ENCODE assay signal across 34 mouse cellular contexts in the genomic region with DNA sequence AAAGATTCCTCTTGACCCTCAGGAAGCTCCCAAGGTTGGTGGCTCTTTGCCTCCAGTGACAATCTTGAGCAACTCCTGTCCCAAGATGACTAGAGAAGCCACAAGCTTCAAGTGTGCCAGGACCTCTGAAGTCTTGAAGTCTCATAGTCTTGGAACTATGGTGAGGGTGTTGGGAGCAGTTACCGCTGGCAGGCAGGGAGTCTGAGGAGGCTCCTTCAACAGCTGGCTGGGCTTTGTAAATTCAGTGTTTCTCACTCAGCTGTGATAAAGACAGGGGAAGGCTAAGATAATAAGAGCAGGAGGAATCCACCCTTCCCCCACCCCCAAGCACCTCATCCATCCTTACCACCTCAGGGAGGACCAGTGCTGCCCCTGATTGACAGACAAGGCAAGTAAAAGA.
"Had no signal": no experiment of that assay in that cellular context is flagged by ENCODE, and none has a peak within 500 bp of the region (broad histone marks: within the 10 kb centered on the region; RNA-seq: fewer than 3 reads in every experiment).

No protein-coding gene starts in this region.

- ATAC-seq: hindbrain, embryonic 16.5 days; hindbrain, postnatal 0 days; inflammation-experienced regulatory T-cells, adult 6 months; intestine, embryonic 15.5 days; intestine, embryonic 16.5 days; intestine, postnatal 0 days had no signal

- H3K9me3 ChIP-seq: heart, embryonic 10.5 days; heart, embryonic 12.5 days; heart, embryonic 13.5 days; heart, embryonic 15.5 days; hindbrain, embryonic 10.5 days; hindbrain, embryonic 12.5 days; hindbrain, embryonic 13.5 days; hindbrain, embryonic 15.5 days; intestine, embryonic 15.5 days; kidney, embryonic 15.5 days had no signal

- DNase-seq: heart, postnatal 10 days; heart, postnatal 14 days; heart, postnatal 36 days; heart, postnatal 4 days; kidney, adult 11 months; kidney, adult 2 months; kidney, adult 8-10 months; kidney, adult 9 months; kidney, postnatal 10 days; kidney, postnatal 14 days; kidney, postnatal 25 days; kidney, postnatal 36 days; kidney, postnatal 4 days; layer of hippocampus, adult 9-11 months; layer of hippocampus, postnatal 36 days had no signal

- H3K4me2 ChIP-seq: heart, embryonic 11.5 days; heart, embryonic 12.5 days; heart, embryonic 13.5 days; heart, embryonic 15.5 days; hindbrain, embryonic 12.5 days; hindbrain, embryonic 13.5 days; hindbrain, embryonic 14.5 days; hindbrain, embryonic 15.5 days; intestine, embryonic 15.5 days; kidney, embryonic 15.5 days had no signal

- H3K9ac ChIP-seq: heart, embryonic 12.5 days; heart, embryonic 13.5 days; heart, embryonic 15.5 days; hindbrain, embryonic 12.5 days; hindbrain, embryonic 13.5 days; hindbrain, embryonic 14.5 days; hindbrain, embryonic 15.5 days; intestine, embryonic 15.5 days; kidney, embryonic 15.5 days had no signal

- H3K27ac ChIP-seq: heart, embryonic 10.5 days; heart, embryonic 13.5 days; heart, embryonic 15.5 days; hindbrain, embryonic 10.5 days; hindbrain, embryonic 12.5 days; hindbrain, embryonic 13.5 days; hindbrain, embryonic 14.5 days; hindbrain, embryonic 15.5 days; hindbrain, postnatal 0 days; intestine, embryonic 15.5 days; kidney, embryonic 15.5 days; kidney, postnatal 0 days; layer of hippocampus, adult 2 months had no signal

- H3K4me3 ChIP-seq: heart, embryonic 10.5 days; heart, embryonic 12.5 days; heart, embryonic 13.5 days; heart, embryonic 15.5 days; hindbrain, embryonic 10.5 days; hindbrain, embryonic 12.5 days; hindbrain, embryonic 13.5 days; hindbrain, embryonic 15.5 days; intestine, embryonic 15.5 days; kidney, embryonic 15.5 days; layer of hippocampus, adult 2 months had no signal

- H3K27me3 ChIP-seq: heart, embryonic 13.5 days; heart, embryonic 15.5 days; hindbrain, embryonic 12.5 days; hindbrain, embryonic 13.5 days; hindbrain, embryonic 15.5 days; intestine, embryonic 15.5 days; kidney, embryonic 15.5 days had no signal

- H3K36me3 ChIP-seq: heart, embryonic 10.5 days; heart, embryonic 12.5 days; heart, embryonic 13.5 days; heart, embryonic 15.5 days; hindbrain, embryonic 10.5 days; hindbrain, embryonic 12.5 days; hindbrain, embryonic 13.5 days; hindbrain, embryonic 15.5 days; intestine, embryonic 15.5 days; kidney, embryonic 15.5 days had no signal
